Mouse (Mus musculus) liver, adult 2 months (tissue): Measurements from ENCODE around the gene Gars. TPM values are rescaled to one million over a fixed set of nuclear protein-coding genes. Genes with fewer than 3 reads are reported as not detected.

ENCODE experiments used
- DNase-seq: peaks from one replicate; pipeline ENCODE4 v3.0.0-alpha.2; 2011; ENCODE audit warnings: low read depth, low spot score; ENCODE audit errors: extremely low read depth
- H3K27ac ChIP-seq: fragments of 200-500 bp; replicated peaks from 2 replicates; pipeline ENCODE4 v1.5.1; 2012; ENCODE audit warnings: low read depth, mild to moderate bottlenecking, control low read depth, inconsistent platforms, low read length; ENCODE audit not compliant: insufficient read depth
- H3K27me3 ChIP-seq: fragments of 200-500 bp; 2 replicates; pipeline ENCODE4 v1.6.1; 2012; ENCODE audit warnings: mild to moderate bottlenecking, moderate library complexity, low read length, inconsistent platforms; ENCODE audit not compliant: control insufficient read depth, insufficient read depth
- H3K36me3 ChIP-seq: fragments of 200-500 bp; 2 replicates; pipeline ENCODE4 v1.6.1; 2012; ENCODE audit warnings: low read length, inconsistent platforms; ENCODE audit not compliant: control insufficient read depth, insufficient read depth
- H3K4me1 ChIP-seq: fragments of 200-500 bp; 2 replicates; pipeline ENCODE4 v1.6.1; 2011; ENCODE audit warnings: low read length; ENCODE audit not compliant: control insufficient read depth, insufficient read depth
- H3K4me3 ChIP-seq: fragments of 200-500 bp; 2 replicates; pipeline ENCODE4 v1.5.1; 2011; ENCODE audit warnings: low read depth, mild to moderate bottlenecking, control low read depth, low read length, moderate library complexity; ENCODE audit not compliant: insufficient read depth
- H3K79me2 ChIP-seq: fragments of 200-500 bp; 2 replicates; pipeline ENCODE4 v1.6.1; 2012; ENCODE audit warnings: inconsistent platforms, mild to moderate bottlenecking, low read length, moderate library complexity; ENCODE audit not compliant: control insufficient read depth, insufficient read depth
- H3K9ac ChIP-seq: fragments of 200-500 bp; 2 replicates; pipeline ENCODE4 v1.6.1; 2012; ENCODE audit warnings: low read depth, mild to moderate bottlenecking, control low read depth, inconsistent platforms, low read length
- CTCF ChIP-seq: fragments of 200-500 bp; IDR thresholded peaks from 2 replicates; pipeline ENCODE4 v1.5.1; 2011; ENCODE audit warnings: low read depth, low read length, control low read depth
- POLR2A ChIP-seq: fragments of 200-500 bp; IDR thresholded peaks from 2 replicates; pipeline ENCODE4 v1.6.1; 2011; ENCODE audit warnings: low read length, control low read depth; ENCODE audit not compliant: insufficient read depth; ENCODE audit errors: extremely low read depth
- WGBS: fragments of 180-500 bp; shearing (Covaris S2); methylation state at CpG from one replicate; pipeline ENCODE4 v1.1.7; 2018; 5-methylcytosine and 5-hydroxymethylcytosine counted together
- polyA plus RNA-seq: library from polyadenylated mRNA; depleted of rRNA; stranded (reverse); fragments of >200 nt; gene quantifications from 2 replicates; pipeline ENCODE4 v1.2.3, GENCODE M21; 2012
- total RNA-seq: library from RNA; depleted of rRNA; stranded (reverse); fragments of >200 nt; gene quantifications from 2 replicates; pipeline ENCODE4 v1.2.3, GENCODE M21; 2014

Gene Gars
- total and polyA plus RNA-seq, 2 experiments = 18.2 to 35.7 TPM

GRCm38 (mm10) chr6:55010330-55011091 is 27.3 kb upstream of the Gars start:
- no peak for TF ChIP-seq CTCF
- Histone ChIP-seq H3K27ac (no peak overlapping the region), H3K4me3 (no peak overlapping the region), H3K4me1 (no peaks in the 10 kb centered on the region), H3K27me3 (no peaks in the 10 kb centered on the region), H3K9ac (no peak overlapping the region), H3K79me2 (no peaks in the 10 kb centered on the region), H3K36me3 (no peaks in the 10 kb centered on the region)
- DNase-seq = no peak
- 68% methylated on average over 4 of the region's 4 CpGs for WGBS

GRCm38 (mm10) chr6:55012516-55012915 is 25.3 kb upstream of the Gars start:
- H3K27ac ChIP-seq = no peak overlapping the region
- no peaks in the 10 kb centered on the region for H3K36me3 ChIP-seq
- no peak overlapping the region for H3K9ac ChIP-seq
- no peaks in the 10 kb centered on the region for H3K27me3 ChIP-seq
- no peak overlapping the region for H3K4me3 ChIP-seq
- DNase-seq = no peak
- WGBS = 71% methylated on average over 7 of the region's 7 CpGs
- H3K4me1 ChIP-seq = no peaks in the 10 kb centered on the region
- no peaks in the 10 kb centered on the region for H3K79me2 ChIP-seq
- TF ChIP-seq CTCF (no peak), POLR2A (no peak)

DNA sequence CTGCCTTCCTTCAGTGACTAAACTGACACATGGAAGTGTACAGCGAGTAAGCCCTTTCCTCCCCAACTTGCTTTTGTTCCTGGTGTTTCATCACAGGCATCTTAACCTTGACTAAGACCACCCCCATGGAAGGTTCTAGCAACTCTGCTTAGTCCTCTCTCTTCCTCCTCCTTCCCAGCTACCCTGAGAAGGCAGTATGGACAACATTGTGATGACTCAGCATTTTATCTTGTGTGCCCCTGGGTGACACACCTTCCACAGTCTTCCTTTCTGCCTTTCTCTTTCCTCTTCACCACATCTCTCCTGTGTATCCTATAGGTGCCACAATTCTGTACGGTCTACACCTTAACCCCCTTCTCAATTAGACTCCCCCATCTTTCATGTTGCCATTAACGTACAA is 23.6 kb upstream of the Gars start:
- no peak for TF ChIP-seq POLR2A
- no peak for TF ChIP-seq CTCF
- no peak for DNase-seq
- 97% methylated on average over 3 of the region's 3 CpGs for WGBS
- H3K4me3 ChIP-seq = no peak overlapping the region
- no peak overlapping the region for H3K27ac ChIP-seq
- no peaks in the 10 kb centered on the region for H3K79me2 ChIP-seq
- H3K4me1 ChIP-seq = no peaks in the 10 kb centered on the region
- H3K36me3 ChIP-seq = no peaks in the 10 kb centered on the region
- H3K27me3 ChIP-seq = no peaks in the 10 kb centered on the region
- no peak overlapping the region for H3K9ac ChIP-seq

DNA sequence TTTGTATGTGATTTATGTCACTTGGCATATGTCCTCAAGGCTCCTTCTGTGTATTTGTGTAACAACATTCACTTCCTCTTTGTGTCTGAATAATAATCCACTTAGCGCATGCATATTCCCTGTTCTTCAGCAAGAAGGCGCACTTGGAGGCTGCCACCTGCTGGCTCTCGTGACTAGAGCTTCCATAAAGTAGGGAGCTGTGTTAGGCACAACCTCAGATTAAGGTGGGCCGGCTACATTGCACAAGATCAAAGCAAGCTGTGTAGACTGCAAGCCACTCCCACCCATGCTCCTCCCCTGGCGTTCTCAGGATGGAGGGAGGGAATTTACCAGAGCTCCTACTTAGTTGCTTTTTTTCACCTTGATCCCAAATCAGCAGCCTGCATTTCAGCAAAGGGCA is 21.6 kb upstream of the Gars start:
- TF ChIP-seq POLR2A (no peak), CTCF (peak; percentile 76)
- Histone ChIP-seq H3K4me3 (no peak overlapping the region), H3K4me1 (no peaks in the 10 kb centered on the region), H3K9ac (no peak overlapping the region), H3K27ac (no peak overlapping the region), H3K27me3 (no peaks in the 10 kb centered on the region), H3K79me2 (no peaks in the 10 kb centered on the region), H3K36me3 (no peaks in the 10 kb centered on the region)
- 14% methylated on average over 5 of the region's 5 CpGs for WGBS
- DNase-seq = peak; percentile 63

- WGBS = 24% methylated on average over 15 of the region's 15 CpGs
- Histone ChIP-seq H3K36me3 (no peaks in the 10 kb centered on the region), H3K4me3 (no peak overlapping the region), H3K79me2 (no peaks in the 10 kb centered on the region), H3K9ac (no peak overlapping the region), H3K27me3 (no peaks in the 10 kb centered on the region), H3K27ac (no peak overlapping the region), H3K4me1 (no peaks in the 10 kb centered on the region)
- TF ChIP-seq POLR2A (no peak), CTCF (peak; percentile 80)
- peak; percentile 69 for DNase-seq
Observed at GRCm38 (mm10) chr6:55016710-55017583, 20.9 kb upstream of the Gars start.

GRCm38 (mm10) chr6:55018417-55018816 is 19.4 kb upstream of the Gars start:
- no peak overlapping the region for H3K4me3 ChIP-seq
- H3K36me3 ChIP-seq = no peaks in the 10 kb centered on the region
- no peaks in the 10 kb centered on the region for H3K79me2 ChIP-seq
- WGBS = 85% methylated on average over 2 of the region's 2 CpGs
- H3K27ac ChIP-seq = no peak overlapping the region
- H3K9ac ChIP-seq = no peak overlapping the region
- H3K4me1 ChIP-seq = no peaks in the 10 kb centered on the region
- H3K27me3 ChIP-seq = no peaks in the 10 kb centered on the region
- no peak for DNase-seq
- no peak for TF ChIP-seq CTCF
- no peak for TF ChIP-seq POLR2A
